Comparison of ENCODE assay signal across 10 mouse cellular contexts in genomic region chr2:131044354-131044852, GRCm38 (mm10). TPM values are rescaled to one million over a fixed set of nuclear protein-coding genes. Genes with fewer than 3 reads are reported as not detected.
DNase-seq lines count a peak whose midpoint lies in the region; ATAC-seq and TF ChIP-seq lines count a peak whose summit lies in the region.
"Had no signal": no experiment of that assay in that cellular context is flagged by ENCODE, and none has a peak within 500 bp of the region (broad histone marks: within the 10 kb centered on the region; RNA-seq: fewer than 3 reads in every experiment).

No protein-coding gene starts in this region.

- no peak overlapping the region for H3K4me3 ChIP-seq in heart, embryonic 12.5 days
- H3K4me3 ChIP-seq in lung, embryonic 15.5 days, result no peak overlapping the region
- H3K4me3 ChIP-seq in embryonic facial prominence, embryonic 10.5 days, result peak overlapping the region; percentile 38
- 0 out of 2 replicates have a peak overlapping the region, but pooled peaks have one; percentile 7 for H3K4me3 ChIP-seq in neural tube, embryonic 15.5 days (replicated peaks)
- H3K4me3 ChIP-seq in thymus, adult 2 months (ENCODE audit: control insufficient read depth, insufficient read depth, low read length), result no peak overlapping the region

- H3K27me3 ChIP-seq in heart, embryonic 12.5 days (replicated peaks), result peaks cover 50% of the 10 kb centered on the region
- peaks cover 40% of the 10 kb centered on the region for H3K27me3 ChIP-seq in lung, embryonic 15.5 days
- H3K27me3 ChIP-seq in embryonic facial prominence, embryonic 10.5 days (replicated peaks; ENCODE audit: low read depth, poor library complexity, severe bottlenecking), result peaks cover 62% of the 10 kb centered on the region
- peaks cover 27% of the 10 kb centered on the region for H3K27me3 ChIP-seq in neural tube, embryonic 15.5 days (replicated peaks)
- H3K27me3 ChIP-seq in thymus, adult 2 months (ENCODE audit: control insufficient read depth, insufficient read depth, low read length), result no peaks in the 10 kb centered on the region; the same call in 1 of the 2 replicates

- no peak for TF ChIP-seq POLR2A in thymus, adult 2 months (IDR thresholded peaks at IDR 0.05; ENCODE audit: control insufficient read depth, extremely low read depth, insufficient read depth, low read length, poor library complexity)

- no peak for ATAC-seq in heart, embryonic 12.5 days (ENCODE audit: insufficient number of reproducible peaks, low FRiP score)
- ATAC-seq in lung, embryonic 15.5 days (ENCODE audit: borderline replicate concordance, extremely low read depth, low FRiP score, low TSS enrichment), result peak; percentile 48; the same call in 1 of the 2 replicates
- ATAC-seq in neural tube, embryonic 15.5 days (ENCODE audit: low FRiP score), result no peak
- ATAC-seq in cerebellum, adult (ENCODE audit: insufficient number of reproducible peaks, low FRiP score, low TSS enrichment), result no peak

- DNase-seq in heart, adult 9 months (ENCODE audit: low spot score in 2 of 2), result no peak
- no peak for DNase-seq in lung, postnatal 36 days
- peak; percentile 40 for DNase-seq in embryonic facial prominence, embryonic 10.5 days (ENCODE audit: low spot score)
- no peak for DNase-seq in thymus, adult 2 months
- DNase-seq: adrenal gland, postnatal 25 days; layer of hippocampus, adult 9-11 months had no signal

- 0 out of 2 replicates have a peak overlapping the region, but pooled peaks have one; percentile 8 for H3K4me2 ChIP-seq in heart, embryonic 12.5 days
- H3K4me2 ChIP-seq in lung, embryonic 15.5 days, result peak overlapping the region; percentile 34
- H3K4me2 ChIP-seq in neural tube, embryonic 15.5 days, result peak overlapping the region; percentile 19; the same call in 1 of the 2 replicates

- WGBS in heart, embryonic 12.5 days, result 8% methylated on average over 7 of the region's 7 CpGs
- WGBS in lung, embryonic 15.5 days, result 5% methylated on average over 7 of the region's 7 CpGs
- WGBS in embryonic facial prominence, embryonic 10.5 days, result 8% methylated on average over 7 of the region's 7 CpGs
- WGBS in neural tube, embryonic 15.5 days, result 16% methylated on average over 7 of the region's 7 CpGs
- WGBS in thymus, adult 2 months, result 44% methylated on average over 7 of the region's 7 CpGs

- H3K9ac ChIP-seq in heart, embryonic 12.5 days, result no peak overlapping the region
- H3K9ac ChIP-seq in lung, embryonic 15.5 days, result no peak overlapping the region
- no peak overlapping the region for H3K9ac ChIP-seq in neural tube, embryonic 15.5 days (replicated peaks)

- no peak for TF ChIP-seq CTCF in thymus, adult 2 months (IDR thresholded peaks at IDR 0.05; ENCODE audit: borderline replicate concordance, control insufficient read depth, extremely low read depth, insufficient read depth, low read length, poor library complexity)

- H3K36me3 ChIP-seq in heart, embryonic 12.5 days, result no peaks in the 10 kb centered on the region
- no peaks in the 10 kb centered on the region for H3K36me3 ChIP-seq in lung, embryonic 15.5 days
- H3K36me3 ChIP-seq in embryonic facial prominence, embryonic 10.5 days (replicated peaks), result no peaks in the 10 kb centered on the region
- H3K36me3 ChIP-seq in neural tube, embryonic 15.5 days, result no peaks in the 10 kb centered on the region
- no peaks in the 10 kb centered on the region for H3K36me3 ChIP-seq in thymus, adult 2 months (ENCODE audit: control insufficient read depth, insufficient read depth, low read length)

- no peak overlapping the region for H3K27ac ChIP-seq in heart, embryonic 12.5 days (ENCODE audit: poor library complexity, severe bottlenecking)
- H3K27ac ChIP-seq in lung, embryonic 15.5 days, result no peak overlapping the region
- no peak overlapping the region for H3K27ac ChIP-seq in embryonic facial prominence, embryonic 10.5 days (replicated peaks)
- H3K27ac ChIP-seq in neural tube, embryonic 15.5 days (replicated peaks), result no peak overlapping the region
- H3K27ac ChIP-seq in thymus, adult 2 months (ENCODE audit: control insufficient read depth, insufficient read depth, low read length), result no peak overlapping the region

- no peaks in the 10 kb centered on the region for H3K9me3 ChIP-seq in heart, embryonic 12.5 days (replicated peaks)
- no peaks in the 10 kb centered on the region for H3K9me3 ChIP-seq in lung, embryonic 15.5 days
- no peaks in the 10 kb centered on the region for H3K9me3 ChIP-seq in embryonic facial prominence, embryonic 10.5 days
- H3K9me3 ChIP-seq in neural tube, embryonic 15.5 days (replicated peaks), result no peaks in the 10 kb centered on the region

- peaks cover 24% of the 10 kb centered on the region for H3K4me1 ChIP-seq in heart, embryonic 12.5 days (replicated peaks)
- H3K4me1 ChIP-seq in lung, embryonic 15.5 days, result peaks cover 19% of the 10 kb centered on the region
- H3K4me1 ChIP-seq in embryonic facial prominence, embryonic 10.5 days, result peaks cover 35% of the 10 kb centered on the region
- H3K4me1 ChIP-seq in neural tube, embryonic 15.5 days, result peaks cover 24% of the 10 kb centered on the region
- 0 out of 2 replicates have a peak, but pooled peaks cover 8% of the 10 kb centered on the region for H3K4me1 ChIP-seq in thymus, adult 2 months (replicated peaks; ENCODE audit: control insufficient read depth, insufficient read depth, low read length)

RNA-seq across cellular contexts. Expression of gene Gfra4, which starts 1.5 kb away (rescaled TPM):
- polyA plus RNA-seq in heart, embryonic 12.5 days (2016; fragmentation: Nextera tagmentation; extraction: Ambion mirVana), result 3.3 and 3.8 TPM in 2 replicates
- polyA plus RNA-seq in lung, embryonic 15.5 days (2015; fragmentation: Nextera tagmentation; extraction: Ambion mirVana), result 12.5 and 12.9 TPM in 2 replicates
- 5.6 and 7.2 TPM in 2 replicates for polyA plus RNA-seq in embryonic facial prominence, embryonic 10.5 days (2016; fragmentation: Nextera tagmentation; extraction: Ambion mirVana)
- 46.4 and 52.1 TPM in 2 replicates for polyA plus RNA-seq in neural tube, embryonic 15.5 days (2015; fragmentation: Nextera tagmentation; extraction: Ambion mirVana)
- 12.7 and 14.3 TPM in 2 replicates for polyA plus RNA-seq in thymus, adult 2 months (2012; rRNA removed)

RNA-seq across cellular contexts. Expression of gene Adam33, which starts 19.2 kb away (rescaled TPM):
- polyA plus RNA-seq in heart, embryonic 12.5 days (2016; fragmentation: Nextera tagmentation; extraction: Ambion mirVana), result 9.8 and 12.0 TPM in 2 replicates
- 4.0 and 8.1 TPM in 2 replicates for polyA plus RNA-seq in lung, embryonic 15.5 days (2015; fragmentation: Nextera tagmentation; extraction: Ambion mirVana)
- polyA plus RNA-seq in embryonic facial prominence, embryonic 10.5 days (2016; fragmentation: Nextera tagmentation; extraction: Ambion mirVana), result 0.64 and 1.0 TPM in 2 replicates
- polyA plus RNA-seq in neural tube, embryonic 15.5 days (2015; fragmentation: Nextera tagmentation; extraction: Ambion mirVana), result 2.0 and 2.9 TPM in 2 replicates
- polyA plus RNA-seq in thymus, adult 2 months (2012; rRNA removed), result 4.2 and 7.7 TPM in 2 replicates

RNA-seq across cellular contexts. Expression of gene Siglec1, which starts 42.2 kb away (rescaled TPM):
- polyA plus RNA-seq in heart, embryonic 12.5 days (2016; fragmentation: Nextera tagmentation; extraction: Ambion mirVana), result 0.08 and 0.14 TPM in 2 replicates
- 0.44 and 0.47 TPM in 2 replicates for polyA plus RNA-seq in lung, embryonic 15.5 days (2015; fragmentation: Nextera tagmentation; extraction: Ambion mirVana)
- polyA plus RNA-seq in embryonic facial prominence, embryonic 10.5 days (2016; fragmentation: Nextera tagmentation; extraction: Ambion mirVana), result 0.06 and 0.16 TPM in 2 replicates
- polyA plus RNA-seq in neural tube, embryonic 15.5 days (2015; fragmentation: Nextera tagmentation; extraction: Ambion mirVana), result 0.23 and 0.36 TPM in 2 replicates
- polyA plus RNA-seq in thymus, adult 2 months (2012; rRNA removed), result 10.4 and 14.5 TPM in 2 replicates

Comparison
In these comparisons a context has a peak if more than half of its experiments do, and no peak if none do; other contexts are left out.
1. H3K4me3 ChIP-seq: peak in embryonic facial prominence, embryonic 10.5 days (single experiment) and neural tube, embryonic 15.5 days (single experiment); none in heart, embryonic 12.5 days (single experiment), lung, embryonic 15.5 days (single experiment) and thymus, adult 2 months (single experiment).
2. Peak in every context shown above with its lines, with median percentiles within 50 percentile points of each other: H3K4me2 ChIP-seq.